Comparison of ENCODE assay signal across 9 mouse cellular contexts in genomic region chr4:140868484-140869190, GRCm38 (mm10). TPM values are rescaled to one million over a fixed set of nuclear protein-coding genes. Genes with fewer than 3 reads are reported as not detected.
A peak's percentile ranks its signal among the peaks of the same experiment; 100 is the strongest.
DNase-seq lines count a peak whose midpoint lies in the region; ATAC-seq and TF ChIP-seq lines count a peak whose summit lies in the region.
"Had no signal": no experiment of that assay in that cellular context is flagged by ENCODE, and none has a peak within 500 bp of the region (broad histone marks: within the 10 kb centered on the region; RNA-seq: fewer than 3 reads in every experiment).

No protein-coding gene starts in this region.

- H3K9me3 ChIP-seq in heart, embryonic 13.5 days = peaks cover 6% of the 10 kb centered on the region
- H3K9me3 ChIP-seq in ES-E14 (ENCODE audit: control insufficient read depth, insufficient read depth, low read depth, low read length) = no peaks in the 10 kb centered on the region
- no peaks in the 10 kb centered on the region for H3K9me3 ChIP-seq in intestine, embryonic 16.5 days (ENCODE audit: control insufficient read depth, low read length)

- H3K4me1 ChIP-seq in heart, embryonic 13.5 days = peaks cover 22% of the 10 kb centered on the region
- H3K4me1 ChIP-seq in ES-E14 (ENCODE audit: control insufficient read depth in 2 of 2, insufficient read depth in 2 of 2, low read length in 2 of 2, poor library complexity in 1 of 2) = peaks cover 0 to 22% of the 10 kb centered on the region in 2 experiments; a peak in 3 of 4 replicates
- peaks cover 17% of the 10 kb centered on the region for H3K4me1 ChIP-seq in intestine, embryonic 16.5 days (ENCODE audit: control insufficient read depth, insufficient read depth, low read length)

- H3K4me2 ChIP-seq in heart, embryonic 13.5 days = peak overlapping the region; percentile 43
- peak overlapping the region; percentile 12; the same call in 1 of the 2 replicates for H3K4me2 ChIP-seq in intestine, embryonic 16.5 days (ENCODE audit: low read depth, low read length)

- intact Hi-C loops in heart, postnatal 10 days (cut with DNase I) = no loop called here

- no peak for ATAC-seq in heart, embryonic 13.5 days (ENCODE audit: extremely low read depth, insufficient number of reproducible peaks, low FRiP score, low TSS enrichment)
- no peak for ATAC-seq in intestine, embryonic 16.5 days

- WGBS in heart, embryonic 13.5 days = 2% methylated on average over 14 of the region's 14 CpGs
- 7% methylated on average over 14 of the region's 14 CpGs for WGBS in intestine, embryonic 16.5 days

- in situ Hi-C loops in ES-E14 (cut with MboI; ENCODE audit: low sequenced_read_pairs in 2 of 2, unreplicated experiment in 2 of 2) = no loop called here

- H3K27ac ChIP-seq in heart, embryonic 13.5 days (replicated peaks) = no peak overlapping the region
- H3K27ac ChIP-seq in ES-E14 (ENCODE audit: insufficient read depth, low read depth, low read length, poor library complexity, severe bottlenecking) = no peak overlapping the region
- no peak overlapping the region for H3K27ac ChIP-seq in intestine, embryonic 16.5 days (ENCODE audit: low read length)

- DNase-seq in heart, postnatal 10 days = no peak
- DNase-seq in ES-E14 (ENCODE audit: low read depth, low spot score) = peak; percentile 38
- DNase-seq in neural tube, embryonic 10.5 days (ENCODE audit: extremely low spot score, low spot score) = peak; percentile 35
- DNase-seq in cerebellum, adult 8-10 months = no peak
- DNase-seq in right cerebral cortex, postnatal 25 days = no peak
- no peak for DNase-seq in ovary, postnatal 36 days (ENCODE audit: low spot score)

- no peak overlapping the region for H3K9ac ChIP-seq in heart, embryonic 13.5 days
- H3K9ac ChIP-seq in ES-E14 (ENCODE audit: insufficient read depth, low read depth, low read length, poor library complexity, severe bottlenecking) = no peak overlapping the region
- H3K9ac ChIP-seq in intestine, embryonic 16.5 days (ENCODE audit: low read depth, low read length) = peak overlapping the region; percentile 10; the same call in 1 of the 2 replicates

- H3K36me3 ChIP-seq in heart, embryonic 13.5 days = no peaks in the 10 kb centered on the region
- no peaks in the 10 kb centered on the region for H3K36me3 ChIP-seq in ES-E14 (ENCODE audit: control insufficient read depth, insufficient read depth, low read length, poor library complexity, severe bottlenecking)
- H3K36me3 ChIP-seq in intestine, embryonic 16.5 days (ENCODE audit: control insufficient read depth, insufficient read depth, low read length) = no peaks in the 10 kb centered on the region

- H3K27me3 ChIP-seq in heart, embryonic 13.5 days (replicated peaks) = peaks cover 13% of the 10 kb centered on the region
- 0 out of 2 replicates have a peak, but pooled peaks cover 4% of the 10 kb centered on the region for H3K27me3 ChIP-seq in intestine, embryonic 16.5 days (replicated peaks; ENCODE audit: control insufficient read depth, insufficient read depth, low read length)

- H3K4me3 ChIP-seq in heart, embryonic 13.5 days = no peak overlapping the region
- H3K4me3 ChIP-seq in ES-E14 (ENCODE audit: insufficient read depth in 1 of 2, low read depth in 1 of 2, low read length in 2 of 2, poor library complexity in 1 of 2, severe bottlenecking in 1 of 2) = peak overlapping the region; percentile 0 to 36; a peak in 2 of 4 replicates
- H3K4me3 ChIP-seq in intestine, embryonic 16.5 days (ENCODE audit: low read length) = no peak overlapping the region

TF ChIP-seq in ES-E14, 5 proteins besides CTCF, POLR2A, EP300 and RAD21:
- TF ChIP-seq ZNF384 (IDR thresholded peaks at IDR 0.05; ENCODE audit: low read depth, low read length) (no peak), HCFC1 (IDR thresholded peaks at IDR 0.05; ENCODE audit: borderline replicate concordance, insufficient read depth, low read length) (no peak), ZC3H11A (IDR thresholded peaks at IDR 0.05; ENCODE audit: borderline replicate concordance, low read depth, low read length) (no peak), MAFK (IDR thresholded peaks at IDR 0.05; ENCODE audit: insufficient read depth, low read depth, low read length) (no peak)

RNA-seq across cellular contexts. Expression of gene Padi1, which starts 23.1 kb away (rescaled TPM):
- polyA plus RNA-seq in heart, embryonic 13.5 days (2015; fragmentation: Nextera tagmentation; extraction: Ambion mirVana) = 0.12 and 0.18 TPM in 2 replicates
- not detected for total RNA-seq in heart, postnatal 10 days (2021)
- 0.09 and 0.16 TPM in 2 replicates for total RNA-seq in ES-E14 (2012; rRNA removed)
- polyA plus RNA-seq in intestine, embryonic 16.5 days (2015; fragmentation: Nextera tagmentation; extraction: Ambion mirVana) = 0.28 and 0.43 TPM in 2 replicates
- total RNA-seq: heart, adult 8-10 months had no signal

RNA-seq across cellular contexts. Expression of gene Padi2, which starts 37.5 kb away (rescaled TPM):
- polyA plus RNA-seq in heart, embryonic 13.5 days (2015; fragmentation: Nextera tagmentation; extraction: Ambion mirVana) = 2.1 and 2.9 TPM in 2 replicates
- total RNA-seq in heart, postnatal 10 days (2021) = 1 to 10 TPM in 1 of 2 experiments, under 1 TPM in 1; 0.65 to 1.1 TPM
- total RNA-seq in ES-E14 (2012; rRNA removed) = 0.94 and 1.7 TPM in 2 replicates
- polyA plus RNA-seq in intestine, embryonic 16.5 days (2015; fragmentation: Nextera tagmentation; extraction: Ambion mirVana) = 3.0 and 3.5 TPM in 2 replicates

RNA-seq across cellular contexts. Expression of gene Padi3, which starts 58.2 kb away (rescaled TPM):
- polyA plus RNA-seq in heart, embryonic 13.5 days (2015; fragmentation: Nextera tagmentation; extraction: Ambion mirVana) = 0.24 and 0.25 TPM in 2 replicates
- under 1 TPM; 0.12 TPM for total RNA-seq in heart, postnatal 10 days (2021)
- total RNA-seq in ES-E14 (2012; rRNA removed) = 1.2 and 1.6 TPM in 2 replicates
- 0.51 and 0.56 TPM in 2 replicates for polyA plus RNA-seq in intestine, embryonic 16.5 days (2015; fragmentation: Nextera tagmentation; extraction: Ambion mirVana)

Comparison
In these comparisons a context has a peak if more than half of its experiments do, and no peak if none do; other contexts are left out.
1. H3K4me3 ChIP-seq: peak in ES-E14 (2 of 2); none in heart, embryonic 13.5 days (single experiment) and intestine, embryonic 16.5 days (single experiment).
2. DNase-seq: peak in ES-E14 (single experiment) and neural tube, embryonic 10.5 days (single experiment); none in heart, postnatal 10 days (0 of 2), cerebellum, adult 8-10 months (single experiment), right cerebral cortex, postnatal 25 days (single experiment) and ovary, postnatal 36 days (single experiment).